Mouse (Mus musculus) fat pad, adult 2 months (tissue): Measurements from ENCODE around the gene Shank2.
A peak's percentile ranks its signal among the peaks of the same experiment; 100 is the strongest.

ENCODE experiments used
- DNase-seq: peaks from one replicate; pipeline ENCODE4 v3.0.0-alpha.2; 2011; ENCODE audit warnings: low read depth, low spot score; ENCODE audit errors: extremely low read depth

Shank2 gene

GRCm38 (mm10) chr7:144029246-144029645 lies 27.5 kb downstream of the Shank2 start:
- no peak for DNase-seq

DNA sequence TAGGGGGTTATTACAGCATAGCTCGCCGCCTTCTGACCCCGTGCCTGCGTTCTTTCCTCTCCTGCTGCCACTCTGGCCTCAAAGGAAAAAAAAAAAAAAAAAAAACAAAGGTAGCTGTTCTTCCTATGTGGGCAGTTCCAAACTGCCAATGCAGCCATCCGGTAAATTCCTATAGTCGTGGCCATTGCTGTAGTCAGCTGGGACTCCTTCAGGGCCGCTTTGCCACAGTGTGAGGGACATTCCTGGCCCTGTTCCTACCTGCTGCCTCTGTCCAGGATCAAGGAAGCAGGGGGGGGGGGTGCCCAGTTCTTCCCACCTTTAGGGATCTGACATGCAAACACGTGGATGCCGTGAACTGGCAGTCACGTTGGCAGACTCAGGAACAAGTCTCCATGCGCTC lies 29.1 kb downstream of the Shank2 start:
- DNase-seq = no peak

- DNase-seq = no peak
Measured at GRCm38 (mm10) chr7:144031611-144032010, 29.9 kb downstream of the Shank2 start.

- DNase-seq = no peak
Measured at GRCm38 (mm10) chr7:144037541-144037940, 35.8 kb downstream of the Shank2 start.

DNA sequence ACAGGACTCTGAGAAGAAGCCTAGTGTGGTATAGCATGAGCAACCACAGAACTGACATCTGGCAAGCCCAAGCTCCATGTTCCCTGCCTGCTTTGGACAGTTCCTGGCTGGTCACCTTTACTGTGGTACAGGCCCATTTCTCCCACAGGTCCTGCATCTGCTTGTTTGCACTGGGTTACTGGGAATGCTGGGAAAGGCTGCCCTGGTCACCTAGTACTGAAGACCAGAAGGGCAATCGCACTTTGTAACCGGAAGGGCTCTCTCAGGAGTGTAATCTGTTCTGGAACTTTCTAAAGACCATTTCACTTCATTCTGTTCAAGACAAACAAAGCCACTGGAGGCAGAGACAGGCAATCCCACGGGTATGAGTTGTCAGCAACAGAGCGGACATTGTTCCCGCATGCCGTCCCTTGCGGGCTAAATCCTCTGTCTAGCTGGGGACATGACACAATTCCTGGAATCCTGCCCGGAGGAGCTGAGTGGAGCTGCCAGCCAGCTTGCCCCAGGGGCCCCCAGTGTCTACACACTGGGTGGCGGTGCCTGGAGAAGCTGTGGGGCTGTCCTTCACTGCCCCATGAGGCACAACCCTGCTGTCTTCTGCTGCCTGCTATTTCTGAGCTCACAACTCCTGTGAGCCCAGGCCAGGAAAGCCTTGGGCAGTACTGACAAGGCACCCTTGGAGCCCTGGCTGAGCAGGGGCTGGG lies 36.4 kb downstream of the Shank2 start:
- peak; percentile 11 for DNase-seq

- no peak for DNase-seq
Measured at GRCm38 (mm10) chr7:144038741-144039140, 37.0 kb downstream of the Shank2 start.

DNA sequence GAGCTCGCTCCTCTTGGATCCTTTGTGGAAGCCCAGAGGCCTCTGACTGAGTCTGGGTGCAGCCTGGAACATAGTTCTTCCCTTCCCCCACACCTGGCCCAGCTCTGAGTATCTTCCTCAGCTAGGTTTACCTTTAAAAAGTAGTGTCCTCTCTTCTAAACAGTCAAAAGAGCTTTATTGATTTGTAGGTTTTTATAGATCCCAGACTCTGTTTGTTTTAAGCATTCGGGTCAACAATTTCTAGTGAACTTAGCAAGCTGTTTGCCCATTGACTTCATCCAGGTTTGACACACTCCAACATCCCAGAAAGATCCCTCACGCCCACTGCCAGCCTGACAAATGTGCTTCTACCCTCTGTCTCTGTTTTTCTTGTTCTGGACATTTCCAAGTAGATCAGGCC lies 38.6 kb downstream of the Shank2 start:
- DNase-seq = no peak

- DNase-seq = no peak
Measured at GRCm38 (mm10) chr7:144052076-144052475, 50.3 kb downstream of the Shank2 start.

DNA sequence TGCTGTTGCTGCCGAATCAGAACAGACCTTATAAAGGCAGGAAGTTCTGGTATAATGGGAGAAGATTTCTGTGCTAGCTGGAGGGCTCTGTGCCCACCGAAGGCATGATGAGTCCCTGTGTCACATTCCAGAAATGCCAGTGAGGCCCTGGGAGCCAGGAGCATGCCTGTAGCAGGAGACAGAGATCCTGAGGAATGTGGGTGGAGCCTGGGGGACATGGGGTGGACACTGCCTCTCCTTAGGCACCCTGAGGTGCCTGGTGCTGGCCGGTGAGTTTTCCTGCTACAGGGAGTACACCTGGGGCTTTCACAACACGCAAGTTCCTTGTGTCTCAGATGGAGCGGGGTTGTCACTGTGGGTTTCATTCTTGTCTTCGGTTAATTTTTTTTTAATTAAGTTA lies 53.5 kb downstream of the Shank2 start:
- DNase-seq = no peak

DNA sequence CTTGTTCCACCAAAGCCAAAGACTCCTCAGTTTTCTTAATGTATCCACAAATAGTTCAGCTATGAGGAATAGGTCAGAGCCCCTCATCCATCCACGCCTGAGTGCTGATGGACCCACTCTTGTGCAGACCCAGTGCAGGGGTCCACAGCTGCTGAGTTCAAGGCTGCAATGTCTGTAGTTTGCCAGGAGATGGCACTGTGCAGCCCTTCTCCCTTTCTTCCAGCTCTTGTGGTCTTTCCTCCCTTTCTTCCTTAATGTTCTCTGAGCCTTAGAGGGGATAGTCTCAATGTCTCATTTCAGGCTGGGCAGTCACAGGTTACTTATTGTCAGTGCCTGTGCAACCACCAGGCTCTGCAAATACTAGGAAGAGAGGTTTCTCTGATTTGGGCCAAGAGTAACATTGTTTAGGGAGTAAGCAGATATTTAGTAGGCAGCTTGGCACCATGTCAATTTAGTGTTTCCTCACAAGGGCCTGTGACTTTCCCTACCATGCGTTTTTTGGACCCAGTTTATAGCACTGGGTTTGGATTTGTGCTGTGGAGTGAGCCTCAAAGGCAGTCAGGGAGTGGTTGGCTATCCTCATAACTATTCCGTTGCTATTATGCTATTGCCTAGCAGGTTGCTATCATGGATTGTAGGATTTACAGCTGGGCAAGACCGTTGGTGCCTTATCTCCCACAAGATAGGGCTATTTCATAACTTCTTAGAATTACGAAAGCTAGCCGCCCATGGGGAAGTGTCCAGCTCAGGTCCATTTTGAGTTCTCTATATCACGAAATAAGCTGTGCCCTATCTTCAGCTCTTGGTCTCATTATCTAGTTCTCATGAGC lies 54.2 kb downstream of the Shank2 start:
- DNase-seq = no peak

DNA sequence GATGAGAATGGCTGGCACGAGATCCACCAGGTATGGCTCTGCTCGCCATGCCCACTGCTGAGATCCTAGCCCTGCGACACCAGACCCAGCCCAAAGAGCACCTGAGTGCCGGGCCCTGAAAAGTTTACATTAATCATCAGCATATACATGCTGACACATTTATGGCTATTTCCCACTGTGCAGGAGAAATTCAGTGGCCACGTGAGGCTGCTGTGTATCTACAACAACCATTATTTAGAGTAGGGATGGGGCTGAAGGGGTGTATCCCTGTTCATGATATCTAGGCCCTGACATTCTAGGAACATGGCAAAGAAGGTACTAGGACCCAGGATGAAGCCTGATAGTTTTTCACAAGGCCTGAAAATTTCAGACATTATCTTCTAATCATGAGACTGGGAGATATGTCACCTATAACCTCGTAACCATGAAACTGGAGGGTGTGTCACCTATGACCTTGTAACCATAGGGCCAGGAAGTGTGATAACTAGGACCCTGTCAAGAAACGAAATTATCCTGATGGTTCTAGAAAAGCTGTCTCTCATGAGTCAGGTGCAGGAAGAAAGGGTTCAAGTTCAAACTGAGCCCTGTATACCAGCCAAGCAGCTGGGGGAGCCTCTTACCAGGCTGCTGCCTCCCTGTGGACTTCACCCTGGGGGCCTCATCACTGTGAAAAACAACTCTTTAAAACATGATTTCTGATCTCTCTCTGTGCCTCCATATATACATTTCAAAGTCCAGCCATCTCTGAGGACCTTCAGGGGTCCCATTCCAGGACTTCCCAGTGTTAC lies 68.6 kb downstream of the Shank2 start:
- DNase-seq = no peak

DNA sequence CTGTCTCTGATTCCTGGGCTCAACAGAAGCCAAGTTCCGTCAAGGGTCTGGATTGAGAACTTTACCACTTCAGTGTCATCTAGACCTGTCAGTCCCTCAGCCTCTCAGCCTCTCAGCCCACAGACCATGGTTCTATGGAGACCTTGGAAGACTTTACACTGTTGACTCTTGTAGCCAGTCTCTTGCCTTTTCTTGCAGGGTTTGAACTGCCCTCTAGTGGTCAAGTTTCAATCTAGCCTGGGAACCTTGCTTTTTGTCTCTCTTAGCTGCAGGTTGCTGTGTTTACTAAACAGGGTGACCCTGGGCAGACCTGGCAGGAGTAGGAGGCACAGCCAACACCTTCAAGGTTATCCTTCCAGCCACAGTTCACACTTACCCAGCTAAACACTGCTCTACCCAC lies 70.5 kb downstream of the Shank2 start:
- no peak for DNase-seq

GRCm38 (mm10) chr7:144072856-144073255 lies 71.1 kb downstream of the Shank2 start:
- DNase-seq = no peak

GRCm38 (mm10) chr7:144074718-144075117 lies 73.0 kb downstream of the Shank2 start:
- no peak for DNase-seq

GRCm38 (mm10) chr7:144078661-144079060 lies 76.9 kb downstream of the Shank2 start:
- DNase-seq = no peak

DNA sequence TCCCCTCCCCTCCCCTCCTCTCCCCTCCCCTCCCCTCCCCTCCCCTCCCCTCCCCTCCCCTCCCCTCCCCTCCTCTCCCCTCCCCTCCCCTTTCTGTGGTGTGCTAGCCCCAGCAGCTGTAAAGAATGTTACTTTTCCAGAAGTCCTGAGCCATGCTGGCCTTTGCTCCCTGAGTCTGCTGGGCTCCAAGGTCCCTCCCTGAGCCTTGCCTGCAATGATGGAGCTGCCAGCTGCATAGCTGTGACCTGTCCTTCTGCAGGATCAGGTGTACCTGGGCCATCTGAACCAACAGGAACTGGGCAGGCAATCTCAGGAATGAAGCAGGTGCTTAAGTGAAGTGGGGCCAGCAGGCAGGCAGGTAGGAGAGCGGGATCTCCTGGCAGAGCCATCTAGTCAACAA lies 78.1 kb downstream of the Shank2 start:
- no peak for DNase-seq

DNA sequence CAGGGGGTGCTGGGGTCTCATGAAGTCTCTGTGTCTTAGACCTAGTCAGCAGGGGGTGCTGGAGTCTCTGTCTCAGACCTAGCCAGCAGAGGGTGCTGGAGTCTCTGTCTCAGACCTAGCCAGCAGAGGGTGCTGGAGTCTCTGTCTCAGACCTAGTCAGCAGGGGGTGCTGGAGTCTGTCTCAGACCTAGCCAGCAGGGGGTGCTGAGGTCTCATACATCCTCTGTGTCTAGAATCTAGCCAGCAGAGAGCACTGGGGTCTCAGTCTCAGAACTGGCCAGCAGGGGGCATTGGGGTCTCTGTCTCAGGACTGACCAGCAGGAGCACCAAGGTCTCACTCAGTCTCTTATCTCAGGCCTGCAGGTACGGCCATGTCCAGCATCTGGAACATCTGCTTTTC lies 79.7 kb downstream of the Shank2 start:
- no peak for DNase-seq

DNA sequence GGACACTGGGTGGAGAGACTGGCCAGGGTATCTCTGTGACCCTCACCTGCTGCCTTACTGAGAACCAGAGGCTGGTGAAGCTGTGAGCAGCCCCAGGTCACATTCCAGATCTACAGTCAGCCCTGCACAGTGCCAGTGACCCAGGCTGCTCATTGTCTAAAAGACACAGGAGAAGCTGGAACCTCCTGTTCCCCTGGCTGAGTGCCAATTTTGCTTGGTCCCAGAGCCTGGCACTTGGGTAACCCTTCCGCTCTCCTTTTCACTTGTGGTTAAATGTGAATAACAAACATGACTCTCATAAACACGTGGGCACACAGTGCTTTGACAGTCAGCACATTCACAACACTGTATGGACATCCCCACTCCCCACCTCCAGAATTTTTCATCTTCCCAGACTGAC lies 80.2 kb downstream of the Shank2 start:
- no peak for DNase-seq

DNA sequence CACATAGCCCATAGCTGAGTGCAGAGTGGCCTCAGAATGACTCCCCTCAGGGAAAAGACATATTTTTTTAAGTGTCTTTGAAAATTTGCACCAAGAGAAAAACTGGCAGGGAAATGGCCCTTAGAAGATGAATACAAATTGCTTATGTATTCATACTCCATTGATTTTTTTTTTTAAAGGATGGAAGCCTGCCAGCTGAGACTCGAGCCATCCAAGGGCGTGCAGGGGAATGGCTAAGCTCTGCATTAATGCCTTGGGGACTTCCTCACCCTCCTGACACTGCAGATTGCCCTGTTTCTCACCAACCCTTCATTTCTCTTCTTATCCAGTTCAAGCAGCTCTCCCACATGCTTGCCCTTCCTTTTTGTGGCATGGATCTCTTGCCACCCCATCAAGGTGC lies 85.5 kb downstream of the Shank2 start:
- DNase-seq = no peak

DNA sequence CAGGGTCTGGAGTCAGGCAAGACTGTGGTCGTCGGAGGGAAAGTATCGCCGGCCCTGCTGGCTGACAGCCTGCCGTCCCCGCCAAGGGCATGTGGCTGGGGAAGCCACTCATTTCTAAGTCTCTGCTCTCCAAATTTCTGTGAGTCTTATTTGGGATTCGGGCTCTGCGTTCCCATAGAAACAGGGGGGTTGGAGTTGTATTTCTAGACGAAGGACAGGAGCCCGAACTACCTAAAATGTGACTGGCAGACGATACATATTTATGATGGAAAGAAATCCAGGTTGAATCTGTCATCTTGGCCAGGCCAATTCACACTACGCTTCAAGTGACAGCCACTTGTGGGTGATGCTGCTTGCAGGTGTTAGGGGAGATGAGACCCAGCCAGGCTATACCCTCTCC lies 92.4 kb downstream of the Shank2 start:
- no peak for DNase-seq

GRCm38 (mm10) chr7:144097314-144097713 lies 95.6 kb downstream of the Shank2 start:
- no peak for DNase-seq
